Mouse (Mus musculus) layer of hippocampus, adult 2 months (tissue): Measurements from ENCODE around the gene Nacad. TPM values are rescaled to one million over a fixed set of nuclear protein-coding genes. Genes with fewer than 3 reads are reported as not detected.

Experiments used
- DNase-seq, 2 experiments: peaks; one replicate each; pipeline ENCODE4 v3.0.0; 2022; ENCODE audit warnings: low spot score in 2 of 2
- H3K27ac ChIP-seq: fragments of 200-600 bp; 2 replicates; pipeline ENCODE4 v1.8.1; 2022
- H3K4me3 ChIP-seq: fragments of 200-600 bp; 2 replicates; pipeline ENCODE4 v1.8.1; 2022; ENCODE audit warnings: mild to moderate bottlenecking
- CTCF ChIP-seq: fragments of 200-600 bp; conservative IDR thresholded peaks from 2 replicates; pipeline ENCODE4 v1.8.1; 2022; ENCODE audit warnings: antibody characterized with exemption, mild to moderate bottlenecking, moderate library complexity
- total RNA-seq, 2 experiments: library from RNA; stranded (reverse); gene quantifications; 2 replicates each; pipeline ENCODE4 v1.2.3; 2021

The Nacad gene
- total RNA-seq, 2 experiments from 2014 or later = 36.9 to 37.1 TPM

DNA sequence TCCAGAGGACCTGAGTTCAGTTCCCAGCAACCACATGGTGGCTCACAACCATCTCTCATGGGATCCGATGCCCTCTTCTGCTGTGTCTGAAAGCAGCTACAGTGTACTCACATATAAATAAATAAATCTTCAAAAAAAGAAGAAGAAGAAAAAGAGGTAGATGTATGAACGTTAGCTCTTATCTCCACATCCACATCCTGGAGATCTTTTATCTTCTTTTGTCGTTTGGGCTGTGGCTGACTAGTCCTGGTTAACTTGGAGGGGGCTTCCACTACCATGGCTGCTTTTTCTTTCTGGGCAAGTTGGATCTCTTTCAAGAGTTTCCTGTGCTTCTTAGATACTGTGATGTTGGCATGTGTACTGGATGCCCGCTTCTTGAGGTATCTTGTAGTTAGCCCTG lies 42.7 kb downstream of the Nacad start:
- no peak overlapping the region for H3K27ac ChIP-seq
- no peak for TF ChIP-seq CTCF
- H3K4me3 ChIP-seq = no peak overlapping the region
- no peak for DNase-seq

DNA sequence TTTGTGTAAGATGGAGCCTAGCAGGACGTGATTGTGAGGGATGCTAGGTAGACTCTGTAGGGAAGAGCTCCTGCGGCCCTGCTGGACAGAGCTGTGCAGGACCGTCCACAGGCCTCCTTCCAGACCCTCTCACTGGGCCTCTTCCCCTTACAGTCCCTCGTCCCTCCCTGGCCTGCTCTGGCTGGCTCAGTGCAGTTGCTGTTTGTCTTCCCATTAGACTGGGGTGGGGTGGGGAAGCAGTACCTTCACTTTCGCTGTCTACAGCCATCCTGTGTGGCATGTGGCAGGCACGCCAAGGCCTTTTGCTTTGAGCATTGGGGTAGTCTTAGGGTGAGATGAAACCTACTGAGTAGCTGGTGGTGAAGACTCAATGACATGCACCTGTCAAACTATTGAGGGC lies 43.5 kb downstream of the Nacad start:
- Histone ChIP-seq H3K27ac (no peak overlapping the region), H3K4me3 (no peak overlapping the region)
- TF ChIP-seq CTCF = no peak
- no peak for DNase-seq

DNA sequence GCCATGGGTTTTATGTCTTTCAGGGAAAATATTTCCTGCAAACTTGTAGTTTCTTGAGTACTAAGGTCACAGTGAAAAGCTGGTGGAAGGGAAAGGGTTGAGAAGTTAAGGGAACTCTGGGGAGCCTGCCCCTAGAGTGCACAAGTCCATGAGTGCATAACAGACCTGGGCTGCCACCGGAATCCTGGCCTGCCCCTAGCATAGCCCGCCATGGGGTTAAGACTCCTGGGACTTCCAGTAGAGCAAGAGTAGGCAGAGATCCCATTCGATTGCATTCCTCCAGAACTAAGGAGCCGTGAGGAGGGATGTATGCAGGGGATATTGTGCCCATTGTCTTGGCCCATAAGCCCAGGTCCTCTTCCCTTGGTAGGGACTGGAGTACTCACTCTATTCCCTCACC lies 44.4 kb downstream of the Nacad start:
- Histone ChIP-seq H3K4me3 (no peak overlapping the region), H3K27ac (peak overlapping the region; percentile 51; the same call in 1 of the 2 replicates)
- no peak for DNase-seq
- no peak for TF ChIP-seq CTCF

DNA sequence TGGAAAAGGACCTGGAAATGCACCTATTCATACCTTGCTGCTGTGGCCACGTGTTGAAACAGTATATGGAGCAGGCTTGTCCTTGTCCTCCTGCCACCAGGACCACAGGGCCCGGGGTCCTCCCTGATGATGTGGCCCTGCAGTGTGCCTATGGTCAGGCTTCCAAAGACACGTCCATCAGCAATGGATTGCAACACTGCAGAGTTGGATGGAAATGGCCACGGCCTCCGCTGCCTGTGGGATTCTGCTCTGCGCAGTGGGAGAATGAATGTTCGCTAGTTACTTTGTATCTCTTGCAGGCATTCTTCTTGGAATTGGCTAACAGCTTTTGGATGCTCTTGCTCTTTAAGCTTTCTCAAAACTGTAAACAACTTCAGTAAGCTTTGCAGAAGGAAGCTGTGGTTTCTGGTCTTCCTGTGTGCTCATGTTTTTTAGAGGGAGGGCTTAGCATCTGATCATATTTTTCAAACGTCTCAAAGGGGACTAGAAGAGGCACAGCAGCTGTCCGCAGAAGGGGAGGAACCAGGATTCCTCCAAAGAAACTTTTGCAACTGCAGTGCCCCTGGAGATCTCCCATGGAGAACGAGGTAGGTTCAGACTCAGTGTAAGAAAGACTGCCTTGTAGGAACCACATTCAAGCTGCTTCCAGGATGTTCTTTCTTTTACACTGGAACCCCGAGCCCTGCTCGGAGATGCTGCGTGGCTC lies 45.0 kb downstream of the Nacad start:
- H3K4me3 ChIP-seq = no peak overlapping the region
- DNase-seq = no peak
- peak overlapping the region; percentile 51 for H3K27ac ChIP-seq
- no peak for TF ChIP-seq CTCF

GRCm38 (mm10) chr11:6559996-6560395 lies 45.9 kb downstream of the Nacad start:
- TF ChIP-seq CTCF = no peak
- no peak for DNase-seq
- H3K27ac ChIP-seq = no peak overlapping the region
- H3K4me3 ChIP-seq = no peak overlapping the region

- H3K4me3 ChIP-seq = no peak overlapping the region
- TF ChIP-seq CTCF = peak; percentile 12; the same call in 1 of the 2 replicates
- DNase-seq = no peak
- no peak overlapping the region for H3K27ac ChIP-seq
These were observed 47.6 kb downstream of the Nacad start for GRCm38 (mm10) chr11:6558234-6558633.

GRCm38 (mm10) chr11:6550201-6550600 lies 55.7 kb downstream of the Nacad start:
- TF ChIP-seq CTCF = no peak
- DNase-seq = no peak
- no peak overlapping the region for H3K27ac ChIP-seq
- H3K4me3 ChIP-seq = no peak overlapping the region

DNA sequence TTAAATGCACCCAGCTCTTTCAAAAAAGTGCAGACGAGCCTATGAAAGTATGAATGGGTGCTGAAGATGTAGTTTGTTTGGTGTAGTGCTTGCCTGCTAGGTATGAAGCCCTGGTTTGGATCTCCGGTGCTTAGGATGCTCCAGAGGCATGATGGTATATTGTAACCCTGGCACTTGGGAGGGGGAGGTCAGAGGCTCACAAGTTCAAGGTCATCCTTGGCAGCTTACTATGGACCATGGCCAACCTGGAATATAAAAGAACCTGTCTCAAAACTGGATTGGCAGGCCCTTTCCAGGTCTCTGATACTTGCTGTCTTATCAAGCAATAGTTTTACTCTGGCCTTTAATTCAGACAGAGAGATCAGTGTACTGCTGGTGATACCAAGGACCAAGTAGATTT lies 56.1 kb downstream of the Nacad start:
- no peak for TF ChIP-seq CTCF
- Histone ChIP-seq H3K4me3 (no peak overlapping the region), H3K27ac (no peak overlapping the region)
- DNase-seq = no peak

Other genes with a start within 250 kb of the Nacad start
- gene Zmiz2, start 217.0 kb downstream of the Nacad start, total RNA-seq = 100 to 1,000 TPM; 170 TPM
- gene Ppia, start 190.6 kb downstream of the Nacad start, total RNA-seq = 1,000 to 10,000 TPM; 1,589 to 1,677 TPM
- 10 to 100 TPM; 43.6 to 47.3 TPM for gene H2afv, start 161.6 kb downstream of the Nacad start, total RNA-seq
- gene Purb, start 130.1 kb downstream of the Nacad start, total RNA-seq = 100 to 1,000 TPM; 234 to 240 TPM
- under 1 TPM; 0.59 to 0.91 TPM for gene Myo1g, start 85.1 kb downstream of the Nacad start, total RNA-seq
- 10 to 100 TPM; 50.2 to 55.8 TPM for gene Ccm2, start 59.2 kb downstream of the Nacad start, total RNA-seq
- 10 to 100 TPM; 42.9 to 52.9 TPM for gene Tbrg4, start 20.0 kb upstream of the Nacad start, total RNA-seq
- gene Wap, start 32.6 kb upstream of the Nacad start, total RNA-seq = not detected
- 1 to 10 TPM; 6.1 to 7.6 TPM for gene Ramp3, start 52.5 kb upstream of the Nacad start, total RNA-seq
- gene Gm11983, start 231.6 kb upstream of the Nacad start, total RNA-seq = not detected